Mouse (Mus musculus): ENCODE measurements around the gene Tmem131l. TPM values are rescaled to one million over a fixed set of nuclear protein-coding genes. Genes with fewer than 3 reads are reported as not detected.

Gene Tmem131l
- total RNA-seq, 1 experiment from 2014 or later, result 56.9 TPM

DNA sequence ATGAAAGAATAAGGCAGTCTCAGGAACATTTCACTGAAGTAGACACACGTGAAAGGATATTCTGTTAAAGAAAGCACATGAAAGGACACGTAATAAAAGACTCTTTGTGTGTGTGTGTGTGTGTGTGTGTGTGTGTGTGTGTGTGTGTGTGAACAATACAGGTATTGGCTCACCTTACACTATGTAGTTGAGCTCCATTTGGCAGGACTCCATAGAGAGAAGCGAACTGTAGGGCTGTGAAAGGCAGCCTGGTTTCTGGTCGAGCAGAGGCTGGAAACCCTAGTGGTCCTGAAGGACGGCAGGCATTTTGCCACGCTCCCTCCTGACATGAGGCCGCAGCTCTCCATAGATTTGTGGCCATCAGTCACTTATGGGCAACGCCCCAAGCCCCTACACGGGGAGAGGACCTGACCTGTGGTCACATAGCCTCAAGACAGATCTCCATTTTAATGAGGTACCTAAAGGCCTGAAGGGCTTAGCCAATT, 175.9 kb downstream of the Tmem131l start:
- no peak for DNase-seq

DNA sequence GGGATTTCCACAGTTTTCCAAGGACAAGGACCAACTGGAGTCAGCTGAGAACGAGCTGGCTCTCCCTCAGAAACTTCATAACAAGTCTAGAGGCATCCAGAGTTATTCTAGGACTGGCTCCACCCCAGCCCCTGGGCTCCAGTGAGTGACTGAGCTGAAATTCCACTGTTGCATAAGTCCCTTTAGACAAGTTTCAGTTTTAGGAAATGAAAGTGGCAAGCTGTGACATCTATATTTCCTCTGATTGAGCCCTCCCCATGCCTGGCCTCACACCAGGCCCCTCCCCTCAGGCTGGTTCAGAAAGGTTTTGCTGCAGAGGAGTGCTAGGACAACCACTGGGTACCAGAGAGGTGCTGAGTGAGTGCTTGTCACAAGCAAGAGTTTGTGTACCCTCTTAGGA, 177.0 kb downstream of the Tmem131l start:
- peak; percentile 45 for DNase-seq

DNA sequence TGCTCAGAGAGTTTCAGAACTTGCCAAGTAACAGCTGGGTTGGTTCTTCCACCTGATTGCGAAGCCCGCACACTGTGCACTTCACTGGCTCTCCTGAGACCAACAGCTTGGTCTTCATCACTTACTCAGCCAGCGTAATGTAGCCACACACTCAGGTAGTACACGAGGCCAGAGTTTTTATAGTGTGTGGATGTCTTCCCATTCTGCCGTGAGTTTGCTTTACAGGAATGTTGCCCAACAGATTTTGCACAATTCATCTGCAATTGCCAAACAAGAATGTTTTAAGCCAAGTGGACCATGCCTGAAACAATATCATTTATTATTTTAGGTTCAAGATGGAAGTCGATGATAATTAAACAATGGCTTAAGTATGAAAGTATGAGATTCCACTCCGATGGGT, 180.4 kb downstream of the Tmem131l start:
- no peak for DNase-seq

DNA sequence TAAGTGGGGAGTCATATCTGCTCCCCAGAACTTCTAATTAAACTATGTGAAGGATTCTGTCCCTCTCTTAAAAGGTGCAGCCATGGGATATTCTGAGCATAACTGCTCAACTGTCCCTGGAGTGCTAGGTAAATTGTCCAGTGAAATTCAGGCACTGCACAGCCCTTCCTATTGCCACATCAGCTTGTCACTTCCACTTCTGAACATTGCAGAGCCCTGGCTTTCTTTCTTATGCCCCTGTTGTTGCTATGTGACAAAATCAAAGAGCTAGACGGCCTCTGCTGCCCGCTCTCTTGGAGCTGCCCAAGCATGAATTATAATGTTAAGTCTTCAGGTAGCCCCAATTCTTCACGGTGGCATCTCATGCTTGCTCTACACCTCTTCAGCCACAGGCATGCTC, 180.9 kb downstream of the Tmem131l start:
- no peak for DNase-seq

DNA sequence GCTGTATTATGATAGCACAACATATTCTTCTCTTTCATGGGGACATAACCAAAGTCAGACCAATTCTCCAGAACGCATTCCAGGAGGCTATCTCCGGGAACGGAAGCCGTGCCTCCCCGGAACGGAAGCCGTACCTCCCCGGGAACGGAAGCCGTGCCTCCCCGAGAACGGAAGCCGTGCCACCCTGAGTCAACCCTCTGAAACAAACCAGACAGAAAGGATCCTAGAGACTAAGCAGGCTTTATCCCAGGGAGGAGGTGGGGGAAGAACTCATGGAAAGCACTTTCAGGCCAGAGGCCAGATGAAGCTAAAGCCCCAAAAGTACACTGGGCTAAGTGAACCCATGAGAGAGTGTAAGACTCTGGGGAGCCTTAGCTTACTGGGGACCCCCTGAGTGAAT, 182.4 kb downstream of the Tmem131l start:
- no peak for DNase-seq

DNA sequence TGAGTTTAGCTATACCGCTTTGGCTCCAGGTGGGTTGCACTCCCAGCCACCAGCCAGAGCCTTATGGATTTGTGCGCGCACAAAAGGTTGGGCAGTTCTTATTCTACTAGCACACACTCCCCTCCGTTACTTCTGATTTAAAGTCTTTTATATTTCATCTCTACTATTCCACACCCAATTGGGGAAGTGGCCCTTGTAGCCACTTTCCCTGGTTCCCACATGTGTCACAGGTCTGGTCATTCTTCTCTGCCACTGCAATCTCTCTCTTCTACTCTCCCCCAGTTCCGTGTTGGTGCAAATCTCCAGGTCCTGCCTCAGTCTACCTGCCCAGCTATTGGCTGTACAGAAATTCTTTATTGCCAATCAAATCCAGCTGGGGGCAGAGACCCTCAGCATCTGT, 184.3 kb downstream of the Tmem131l start:
- DNase-seq, result no peak

DNA sequence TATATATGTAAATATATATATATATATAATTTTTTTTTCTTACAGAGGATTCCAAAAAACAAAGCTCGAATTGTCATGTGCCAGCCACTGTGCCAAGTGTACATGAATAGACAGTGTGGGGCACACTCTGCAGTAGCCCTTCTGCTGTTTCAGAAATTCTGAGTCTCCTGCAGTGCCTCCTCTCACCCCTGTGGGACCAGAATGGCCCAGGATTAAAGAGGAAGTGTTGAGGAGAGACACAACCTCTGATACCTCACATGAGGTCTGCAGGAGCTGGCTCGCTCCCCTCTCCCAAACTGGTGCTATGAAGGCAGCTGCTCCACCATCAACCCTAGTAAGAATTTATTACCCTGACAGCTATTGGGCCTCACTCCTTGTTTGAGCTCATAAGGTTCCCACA, 190.6 kb downstream of the Tmem131l start:
- DNase-seq, result no peak

Other genes with a start within 250 kb of the Tmem131l start
- 1.7 and 3.9 TPM in 2 replicates for gene Tlr2, start 198.4 kb downstream of the Tmem131l start, total RNA-seq (2021)
- 18.7 and 18.8 TPM in 2 replicates for gene Mnd1, start 115.6 kb upstream of the Tmem131l start, total RNA-seq (2021)
- 0.30 TPM in 1 of 2 replicates, not detected in the other for gene Gm6525, start 133.9 kb upstream of the Tmem131l start, total RNA-seq (2021)

Measured in adrenal gland, postnatal 25 days (tissue).